Mouse (Mus musculus): ENCODE measurements around the gene Ap4m1.

Ap4m1 gene

GRCm38 (mm10) chr5:138171695-138172491 is at the start of gene Ap4m1, which contains the start of gene Mcm7:
TSS of gene Ap4m1 (plus strand) at chr5:138172002.
TSS of gene Mcm7 (minus strand) at chr5:138172422.
- DNase-seq: peak; percentile 99

GRCm38 (mm10) chr5:138132425-138133064 is 39.3 kb upstream of the Ap4m1 start:
- no peak for DNase-seq

DNA sequence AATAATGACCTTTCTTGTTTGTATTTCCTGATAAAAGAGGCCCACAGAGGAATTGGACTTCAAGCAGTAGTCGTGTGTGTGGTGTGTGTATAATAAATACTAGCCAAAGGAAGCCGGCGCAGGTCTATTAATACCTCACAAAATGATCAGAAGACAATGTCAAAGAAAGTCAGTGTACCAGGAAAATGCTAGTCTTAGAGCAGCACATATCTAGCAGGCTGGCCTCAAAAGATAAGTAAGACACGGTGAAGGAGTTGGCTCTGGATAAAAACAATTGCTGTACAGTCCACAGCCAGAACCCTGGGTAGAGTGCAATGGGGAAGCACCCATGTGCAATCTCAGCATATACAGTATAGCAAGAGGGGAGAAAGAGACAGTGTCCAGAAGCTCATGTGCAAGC is 34.5 kb upstream of the Ap4m1 start:
- no peak for DNase-seq

GRCm38 (mm10) chr5:138137935-138138549 is 33.8 kb upstream of the Ap4m1 start:
- DNase-seq: no peak

- DNase-seq: no peak
These were observed 33.2 kb upstream of the Ap4m1 start for GRCm38 (mm10) chr5:138138585-138138984.

DNA sequence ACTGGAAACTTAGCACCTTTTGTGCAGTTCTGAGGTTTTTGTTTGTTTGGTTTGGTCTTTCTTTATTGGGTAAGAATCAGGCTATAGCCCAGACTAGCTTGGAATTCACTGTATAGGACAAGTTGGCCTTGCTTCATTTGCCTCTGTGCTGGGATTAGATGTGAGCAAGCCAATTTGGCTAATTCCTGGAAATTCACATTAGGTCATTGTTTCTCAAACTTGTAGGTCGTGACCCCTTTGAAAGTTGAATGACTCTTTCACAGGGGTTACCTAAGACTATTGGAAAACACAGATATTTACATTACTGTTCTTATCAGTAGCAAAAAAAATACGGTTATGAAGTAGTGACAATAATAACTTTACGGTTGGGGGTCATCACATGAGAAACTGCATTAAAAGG is 17.4 kb upstream of the Ap4m1 start:
- DNase-seq: no peak

GRCm38 (mm10) chr5:138155443-138155976 is 16.3 kb upstream of the Ap4m1 start, which contains the start of gene Zfp113:
TSS of gene Zfp113 (minus strand) at chr5:138155744.
- peak; percentile 91 for DNase-seq

GRCm38 (mm10) chr5:138160224-138160762 is 11.5 kb upstream of the Ap4m1 start:
- peak; percentile 40 for DNase-seq

GRCm38 (mm10) chr5:138160842-138161665 is 10.7 kb upstream of the Ap4m1 start, which contains the start of gene Cops6:
TSS of gene Cops6 (plus strand) at chr5:138161071.
- DNase-seq: peak; percentile 93

- DNase-seq: peak; percentile 22
These were observed 8.8 kb upstream of the Ap4m1 start for GRCm38 (mm10) chr5:138163046-138163445.

DNA sequence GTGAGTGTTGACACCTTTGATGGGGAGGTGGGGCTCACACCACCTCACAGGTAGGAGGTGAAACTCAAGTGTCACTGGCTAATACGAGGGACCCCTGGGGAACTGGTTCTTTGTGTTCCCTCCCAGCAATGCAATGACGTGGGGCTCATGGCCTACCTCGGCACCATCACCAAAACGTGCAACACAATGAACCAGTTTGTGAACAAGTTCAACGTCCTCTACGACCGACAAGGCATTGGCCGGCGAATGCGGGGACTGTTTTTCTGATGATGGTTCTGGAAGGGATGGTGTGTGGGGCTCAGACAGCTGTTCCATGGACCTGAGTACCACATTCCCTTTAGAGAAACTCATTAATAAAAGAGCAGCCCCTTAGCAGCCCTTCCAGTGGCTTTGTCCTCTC is 8.2 kb upstream of the Ap4m1 start:
- DNase-seq: peak; percentile 22

DNA sequence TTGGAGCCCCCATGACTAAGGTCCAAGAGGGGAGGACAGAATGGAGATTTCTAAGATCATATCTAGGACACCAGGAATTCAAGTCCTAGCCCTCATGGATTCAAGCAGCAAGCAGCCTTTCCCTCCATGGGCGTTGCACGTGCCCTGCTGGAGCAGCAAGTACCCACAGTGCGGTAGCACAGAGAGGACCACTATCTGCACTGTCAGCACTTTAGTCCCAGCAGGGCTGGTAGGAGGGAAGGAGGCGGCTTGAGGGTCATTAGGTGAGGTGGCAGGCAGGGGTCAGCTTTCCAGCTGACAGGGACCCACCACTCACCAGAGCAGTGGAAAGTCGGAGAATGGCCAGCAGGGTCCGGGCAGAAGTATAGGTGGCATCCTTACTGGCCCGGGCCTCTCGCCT is 6.2 kb upstream of the Ap4m1 start:
- peak; percentile 28 for DNase-seq

DNA sequence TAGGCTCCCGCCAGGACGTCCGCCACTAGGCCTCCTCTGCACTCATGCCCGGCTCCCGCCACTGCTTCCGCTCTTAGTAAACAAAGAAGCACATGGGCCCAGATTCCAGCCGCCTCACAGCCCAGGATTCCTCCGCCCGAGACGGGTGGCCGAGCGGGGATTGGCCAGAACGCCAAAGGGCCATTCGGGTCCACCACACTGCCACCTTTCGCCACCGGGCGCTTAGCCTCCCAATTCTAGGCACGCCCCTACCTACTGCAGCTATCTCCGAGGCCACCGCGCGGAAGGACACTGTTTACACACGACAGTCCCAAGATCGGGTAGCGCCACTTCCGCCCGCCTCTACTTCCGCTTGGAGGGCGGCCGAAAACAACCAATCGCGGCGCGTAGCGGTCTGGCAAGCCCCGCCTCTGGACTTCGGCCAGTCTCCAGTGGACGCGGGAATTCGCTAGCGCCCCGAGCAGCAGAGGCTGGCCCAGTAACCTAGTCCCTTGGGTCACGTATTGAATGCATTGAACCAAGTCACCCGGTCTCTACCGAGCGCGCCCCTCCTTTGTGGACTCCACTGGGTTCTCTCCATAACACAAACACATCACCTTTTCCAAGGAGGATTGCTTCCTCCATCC is 753 bp upstream of the Ap4m1 start:
- peak; percentile 97 for DNase-seq

- no peak for DNase-seq
These were observed 1.4 kb downstream of the Ap4m1 start for GRCm38 (mm10) chr5:138173217-138173616.

- DNase-seq: peak; percentile 87
These were observed 15.3 kb downstream of the Ap4m1 start, which contains the start of the genes Taf6 and Cnpy4 for GRCm38 (mm10) chr5:138186950-138187638. TSS of gene Taf6 (minus strand) at chr5:138187451. TSS of gene Cnpy4 (plus strand) at chr5:138187485.

DNA sequence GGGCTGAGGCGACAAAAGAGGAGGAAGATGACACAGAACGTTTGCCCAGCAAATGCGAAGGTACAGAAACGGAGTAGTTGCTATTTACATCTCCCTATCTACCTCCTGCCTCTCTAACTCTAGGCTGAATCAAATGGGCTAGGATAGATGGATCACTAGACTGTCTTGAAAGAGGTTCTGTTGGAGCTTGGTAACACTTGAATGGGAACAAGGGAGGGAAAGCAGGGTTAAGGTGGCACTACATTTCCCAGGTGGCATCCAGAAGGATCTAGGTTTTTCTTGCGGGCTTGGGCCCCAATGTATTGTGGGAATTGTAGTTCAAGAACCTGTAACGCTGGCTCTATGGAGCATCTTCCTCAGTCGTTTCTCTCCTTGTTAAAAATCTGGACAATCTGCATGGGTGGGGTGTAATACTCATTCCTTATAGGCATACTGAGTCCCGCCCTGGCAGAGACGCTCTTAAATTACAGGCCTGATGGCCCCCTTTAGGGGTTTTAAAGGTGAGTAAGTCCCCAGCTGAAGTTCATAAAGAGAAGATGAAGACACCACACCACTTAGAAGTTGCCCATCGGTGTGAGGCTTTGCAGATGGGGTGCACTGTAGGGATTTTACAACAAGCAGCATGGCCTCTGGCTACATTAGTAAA is 16.0 kb downstream of the Ap4m1 start:
- peak; percentile 75 for DNase-seq

DNA sequence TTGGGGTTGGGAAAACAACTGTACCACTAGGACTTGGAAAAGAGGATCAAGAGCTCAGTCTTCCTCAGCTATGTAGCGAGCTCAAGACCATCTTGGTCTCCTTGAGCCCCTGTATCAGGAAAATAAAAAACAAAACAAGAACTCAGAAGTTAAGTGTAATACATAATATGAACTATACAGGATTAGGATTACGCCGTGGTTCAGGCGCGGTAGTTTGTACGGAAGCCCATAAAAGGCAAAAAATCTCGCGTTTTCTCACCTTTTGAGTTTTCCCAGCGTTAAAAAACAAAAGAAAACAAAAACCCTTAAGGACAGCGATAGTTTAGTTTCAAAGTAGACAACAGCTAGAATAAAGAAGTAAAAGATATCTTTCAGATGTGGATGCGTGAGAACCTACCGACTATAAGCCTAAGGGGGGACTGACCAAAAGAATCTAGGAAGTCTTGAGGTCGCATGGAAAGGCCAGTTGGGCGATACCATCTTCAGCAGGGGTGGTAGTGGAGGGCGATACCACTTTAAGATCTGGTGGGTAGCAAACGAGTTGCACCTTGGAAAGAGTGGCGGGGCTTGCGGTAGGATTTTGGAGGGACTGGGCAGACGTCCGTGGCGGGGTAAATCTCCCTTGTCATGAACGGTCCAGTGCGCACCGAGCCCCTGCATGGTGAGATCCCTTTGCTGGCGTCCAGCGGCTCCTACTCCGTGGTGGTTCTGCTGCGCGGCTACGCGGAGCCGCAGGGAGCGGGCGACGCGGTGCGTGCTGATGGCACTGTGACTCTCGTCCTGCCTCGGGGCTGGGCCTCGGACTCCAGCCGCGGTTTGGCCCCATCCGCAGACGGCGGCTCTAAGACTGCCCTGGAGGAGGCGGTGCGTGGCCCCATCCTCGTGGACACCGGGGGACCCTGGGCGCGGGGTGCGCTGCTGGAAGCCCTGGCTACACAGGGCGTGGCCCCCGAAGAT is 22.2 kb downstream of the Ap4m1 start, which contains the start of gene Mblac1:
Gene Mblac1 (plus strand): TSS at position 544 of the 957 bp plus-strand sequence.
- DNase-seq: peak; percentile 88

GRCm38 (mm10) chr5:138194755-138195345 is 23.0 kb downstream of the Ap4m1 start:
- peak; percentile 62 for DNase-seq

DNA sequence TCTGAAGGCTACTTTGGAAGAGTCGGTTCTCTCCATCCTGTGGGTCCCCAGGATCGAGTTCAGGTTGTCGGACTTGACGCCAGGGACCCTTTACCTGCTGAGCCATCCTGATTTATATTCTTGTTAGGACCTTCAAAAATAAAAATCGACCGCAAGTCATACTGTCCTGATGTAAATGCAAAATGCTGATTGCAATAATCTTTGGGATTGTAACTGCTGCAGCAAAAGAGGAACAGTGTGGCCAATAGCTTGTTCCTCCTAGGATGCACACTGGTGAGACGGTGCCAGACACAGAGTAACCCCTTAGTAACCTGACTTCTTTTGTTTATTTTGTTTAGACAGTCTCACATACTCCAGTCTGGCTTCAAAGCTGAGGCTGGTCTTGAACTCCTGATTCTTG is 23.7 kb downstream of the Ap4m1 start:
- DNase-seq: no peak
